Mouse (Mus musculus) monocyte, adult 5-6 weeks (primary cell): ENCODE measurements around the gene Tmem132d. TPM values are rescaled to one million over a fixed set of nuclear protein-coding genes. Genes with fewer than 3 reads are reported as not detected.

ENCODE experiments used
- ATAC-seq: fragments of 153-309, 156-312 bp; replicated peaks from 2 replicates; pipeline ENCODE4 v1.8.0; 2017; ENCODE audit warnings: mild to moderate bottlenecking; ENCODE audit not compliant: low TSS enrichment, insufficient number of reproducible peaks, severe bottlenecking, poor library complexity, low FRiP score
- total RNA-seq: library from RNA; stranded (forward); fragments of 200-1000, 200-491, 200-594 nt; gene quantifications from 3 replicates; pipeline ENCODE4 v1.2.3, GENCODE M21; 2017

Gene Tmem132d
- total RNA-seq, 1 experiment from 2014 or later: not detected

DNA sequence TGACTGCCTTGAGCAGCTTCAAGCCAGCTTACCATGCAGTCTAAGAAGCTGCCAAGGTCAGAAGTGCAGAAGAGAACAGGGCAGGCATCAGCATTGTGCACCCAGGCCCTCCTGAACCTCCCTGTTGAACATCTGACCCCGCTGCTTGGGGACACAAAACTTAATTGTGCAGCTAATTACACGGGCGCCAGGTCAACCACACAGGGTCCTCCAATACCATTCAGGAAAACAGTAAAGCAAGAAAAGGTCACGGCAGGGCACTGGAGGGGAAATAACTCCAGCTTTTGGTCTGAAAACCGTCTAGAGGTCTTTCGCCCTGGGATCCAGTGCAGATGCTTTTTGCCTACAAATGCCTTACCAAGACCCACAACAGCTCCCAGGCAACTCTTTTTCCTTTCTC is 159.6 kb downstream of the Tmem132d start:
- ATAC-seq: no peak

GRCm38 (mm10) chr5:128267366-128267765 is 165.5 kb downstream of the Tmem132d start:
- no peak for ATAC-seq

DNA sequence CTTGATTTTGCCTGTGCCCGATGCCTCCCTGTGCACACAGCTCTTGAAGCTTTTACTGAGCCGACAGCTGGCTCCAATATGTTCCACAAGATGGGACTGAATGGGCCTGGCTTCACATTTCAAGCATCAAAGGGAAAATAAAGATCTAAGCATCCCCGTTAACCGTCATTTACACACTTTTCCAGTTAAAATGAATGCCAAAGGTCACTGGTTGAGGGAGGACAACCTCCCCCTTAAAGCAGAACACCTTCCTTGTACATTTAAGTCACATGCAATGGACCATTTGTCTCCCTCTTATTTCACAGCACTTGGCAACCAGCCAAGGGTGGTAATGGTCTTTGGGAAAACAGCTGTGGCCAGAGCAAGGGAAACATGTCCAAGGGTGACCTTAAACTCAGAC is 188.7 kb downstream of the Tmem132d start:
- no peak for ATAC-seq

- ATAC-seq: no peak
These were observed 196.1 kb downstream of the Tmem132d start for GRCm38 (mm10) chr5:128236638-128237335.

- ATAC-seq: no peak
These were observed 197.3 kb downstream of the Tmem132d start for GRCm38 (mm10) chr5:128235611-128236010.

- no peak for ATAC-seq
These were observed 199.8 kb downstream of the Tmem132d start for GRCm38 (mm10) chr5:128233101-128233500.

DNA sequence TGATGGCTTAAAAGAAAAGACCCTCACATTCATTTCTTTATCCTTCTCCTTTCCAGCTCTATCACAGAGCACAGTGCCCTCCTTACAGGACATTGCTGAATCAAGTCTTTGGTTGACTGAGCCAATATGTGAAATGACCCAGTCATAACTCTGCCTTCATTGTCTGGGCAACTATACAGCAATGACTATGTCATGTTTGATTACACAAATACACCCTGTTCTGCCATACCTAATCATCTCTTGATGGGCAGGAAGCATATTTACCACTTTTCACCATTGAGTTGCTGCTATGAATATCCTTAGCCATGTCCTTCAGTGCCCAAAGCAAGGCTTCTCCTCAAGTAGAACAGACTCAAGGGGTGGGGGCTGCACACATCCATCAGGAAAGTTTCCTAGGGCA is 214.6 kb downstream of the Tmem132d start:
- no peak for ATAC-seq

- no peak for ATAC-seq
These were observed 221.8 kb downstream of the Tmem132d start for GRCm38 (mm10) chr5:128211125-128211524.

DNA sequence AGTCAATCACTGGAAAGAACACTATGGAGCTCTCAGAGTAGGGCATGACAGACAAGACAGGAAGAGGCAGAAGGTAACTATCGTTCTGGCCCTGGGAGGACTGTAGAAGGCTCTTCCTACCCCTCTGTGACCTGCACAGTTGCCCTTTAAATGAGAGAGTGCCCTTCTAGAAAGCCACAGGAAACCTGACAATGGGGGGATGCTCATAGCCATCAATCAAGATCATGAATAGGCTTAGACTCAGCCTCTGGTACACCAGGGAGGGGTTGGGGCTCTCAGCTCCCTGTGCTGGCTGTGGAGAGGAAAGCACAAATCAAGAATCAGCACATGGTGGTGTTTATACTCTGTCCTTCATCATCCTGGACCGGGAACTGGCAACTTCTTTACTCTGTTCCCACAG is 227.2 kb downstream of the Tmem132d start:
- ATAC-seq: no peak

DNA sequence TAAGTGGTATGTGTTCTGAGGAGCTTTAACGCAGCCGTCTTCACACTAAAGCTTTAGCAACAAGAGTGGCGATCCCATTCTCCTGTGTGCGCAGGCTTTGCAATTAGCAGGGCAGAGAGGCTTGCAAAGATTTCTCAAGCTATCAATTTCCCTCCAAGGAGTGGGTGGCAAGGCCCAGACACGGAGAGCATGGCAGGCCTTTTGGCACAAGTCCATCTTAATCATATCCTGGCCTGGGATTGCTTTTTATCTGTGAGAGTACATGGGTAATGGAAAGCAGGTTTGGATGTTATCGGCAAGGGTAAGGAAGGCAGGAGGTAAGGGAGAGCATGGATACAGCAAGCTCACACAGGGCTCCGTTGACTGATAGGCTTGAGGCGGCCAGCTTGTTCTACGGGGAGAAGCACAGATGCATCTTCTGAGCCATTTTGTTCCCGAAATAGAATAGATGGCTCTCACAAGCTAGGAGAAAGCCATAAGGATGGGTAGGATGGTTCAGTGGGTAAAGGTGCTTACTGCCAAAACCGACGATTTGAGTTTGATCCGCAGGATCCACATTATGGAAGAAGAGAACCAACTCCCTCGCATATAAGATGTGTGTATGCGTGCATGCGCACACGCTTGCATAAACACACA is 228.1 kb downstream of the Tmem132d start:
- no peak for ATAC-seq

DNA sequence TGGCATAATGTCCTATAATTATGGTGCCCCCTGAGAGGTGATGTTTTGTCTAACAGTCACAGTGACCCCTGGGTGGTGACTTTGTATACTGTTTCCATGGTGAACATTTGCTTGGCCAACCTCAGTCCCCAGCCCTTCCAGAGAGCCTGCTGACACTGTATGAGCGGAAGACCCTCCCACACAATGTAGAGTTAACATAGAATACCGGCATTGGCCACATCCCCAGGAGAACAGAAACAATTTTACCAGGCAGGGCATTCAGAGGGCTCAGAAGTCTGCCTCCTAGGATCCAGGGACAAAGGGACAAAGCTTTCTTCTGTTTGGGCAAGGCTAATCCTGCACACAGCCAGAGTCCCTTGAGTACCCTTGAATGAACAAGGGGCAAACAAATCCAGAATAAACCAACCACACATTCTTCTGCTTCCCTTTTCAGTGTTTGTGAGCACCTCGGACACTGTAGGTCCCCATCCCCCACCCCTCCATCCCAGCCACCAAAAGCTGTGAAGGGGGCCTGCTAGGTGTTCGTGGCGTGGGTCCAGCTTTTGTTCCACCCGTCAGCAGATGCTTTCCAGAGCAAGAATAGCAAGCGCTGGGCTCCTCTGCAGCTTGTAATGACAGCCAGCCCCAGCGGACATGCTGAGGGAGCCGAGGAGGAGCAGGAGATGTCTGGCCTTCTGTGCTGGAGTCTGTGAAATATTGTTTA is 228.8 kb downstream of the Tmem132d start:
- ATAC-seq: no peak

GRCm38 (mm10) chr5:128194106-128194505 is 238.8 kb downstream of the Tmem132d start:
- ATAC-seq: no peak

DNA sequence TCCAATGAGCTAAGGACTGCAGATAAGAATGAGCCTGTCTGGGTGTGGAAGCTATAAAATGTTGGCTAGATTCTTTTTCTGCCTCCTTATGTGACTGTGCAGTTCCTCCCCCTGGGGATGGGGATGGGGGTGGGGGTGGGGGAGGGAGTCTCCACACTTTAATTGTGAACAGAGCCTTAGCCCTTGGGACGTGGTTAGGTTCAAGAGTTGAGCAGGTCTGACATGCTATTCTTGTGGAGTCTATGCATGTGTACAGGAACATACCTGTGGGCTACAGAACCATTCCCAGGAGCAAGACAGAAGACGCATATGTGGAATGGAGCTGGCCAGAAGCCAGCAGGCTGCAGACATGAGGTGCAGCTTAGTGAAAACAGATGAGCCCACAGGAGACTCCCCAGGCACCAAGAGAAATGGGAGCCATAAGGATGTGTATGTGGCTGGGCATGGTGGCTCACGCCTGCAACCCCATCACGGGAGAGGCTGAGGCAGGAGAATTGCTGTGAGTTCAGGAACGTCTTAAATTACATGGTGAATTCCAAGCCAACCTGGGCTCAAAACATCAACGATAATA is 240.3 kb downstream of the Tmem132d start:
- no peak for ATAC-seq

- no peak for ATAC-seq
These were observed 241.2 kb downstream of the Tmem132d start for GRCm38 (mm10) chr5:128191710-128192109.

DNA sequence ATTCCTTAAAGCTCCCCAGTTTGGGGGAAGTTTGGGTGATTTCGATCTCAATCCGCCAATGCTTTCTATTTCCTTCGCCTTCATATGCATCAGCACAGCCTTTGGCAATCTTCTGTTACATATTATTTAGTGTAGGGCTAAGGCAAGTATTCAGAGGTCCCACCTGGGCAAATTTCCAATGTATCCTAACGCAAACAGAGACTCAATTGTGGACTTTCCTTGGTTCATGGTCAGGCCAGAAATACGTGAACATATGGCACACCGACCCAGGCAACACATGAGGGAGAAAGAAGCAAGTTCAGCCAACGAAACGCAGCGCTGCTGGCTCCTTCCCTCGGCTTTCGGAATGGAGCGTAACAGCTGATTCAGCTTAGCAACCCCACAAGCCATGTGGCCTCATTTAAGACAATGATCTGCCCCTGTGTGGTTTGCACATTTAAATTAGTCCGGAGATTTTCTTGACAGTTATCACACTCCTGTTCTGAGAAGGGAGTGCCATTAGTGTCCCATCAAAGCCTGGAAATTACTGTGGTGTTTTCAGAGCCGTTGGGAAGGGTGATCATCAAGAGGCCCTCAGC is 242.5 kb downstream of the Tmem132d start:
- ATAC-seq: no peak

GRCm38 (mm10) chr5:128176234-128176633 is 256.6 kb downstream of the Tmem132d start:
- no peak for ATAC-seq

GRCm38 (mm10) chr5:128158901-128159675 is 273.8 kb downstream of the Tmem132d start:
- ATAC-seq: no peak

DNA sequence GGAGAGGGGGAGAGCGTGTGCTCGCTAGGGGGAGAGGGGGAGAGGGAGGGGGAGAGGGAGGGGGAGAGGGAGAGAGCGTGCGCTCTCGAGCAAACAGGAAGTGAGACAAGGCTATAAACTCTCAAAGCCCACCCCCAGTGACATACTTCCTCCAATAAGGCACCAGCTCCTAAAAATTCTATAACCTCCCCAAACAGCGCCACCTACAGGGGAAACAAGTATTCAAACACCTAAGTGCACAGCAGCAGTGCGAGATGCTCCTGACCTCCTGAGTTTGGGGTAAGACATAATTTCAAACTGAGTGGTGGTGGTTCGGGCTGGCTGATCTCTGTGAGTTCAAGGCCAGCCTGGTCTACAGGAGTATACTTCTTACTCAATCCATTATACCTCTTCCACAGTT is 281.4 kb downstream of the Tmem132d start:
- ATAC-seq: no peak
